Mouse (Mus musculus) hematopoietic stem cell, adult 5-6 weeks (primary cell): ENCODE measurements around the gene Fus. TPM values are rescaled to one million over a fixed set of nuclear protein-coding genes. Genes with fewer than 3 reads are reported as not detected.
"Not testable (repeated sequence)": the region's sequence is repeated elsewhere in the genome, so short reads cannot be mapped to it uniquely, and the experiment has no call there.

ENCODE experiments used
- ATAC-seq, 2 experiments: fragments of 125-278 bp in 1 of 2; replicated peaks in 1 of 2; 2 replicates each; pipeline ENCODE4 v1.8.0; 2016 to 2017; ENCODE audit warnings: inconsistent platforms in 2 of 2, mild to moderate bottlenecking in 2 of 2, moderate number of reproducible peaks in 2 of 2, low read depth in 1 of 2, moderate TSS enrichment in 1 of 2; ENCODE audit not compliant: low FRiP score in 2 of 2, poor library complexity in 2 of 2, severe bottlenecking in 2 of 2, insufficient read depth in 1 of 2, low TSS enrichment in 1 of 2
- total RNA-seq: library from RNA; stranded (forward); fragments of 172-1452, 232-1000 nt; gene quantifications from 2 replicates; pipeline ENCODE4 v1.2.3, GENCODE M21; 2017

Gene Fus
- total RNA-seq, 1 experiment from 2014 or later: 98.3 TPM

DNA sequence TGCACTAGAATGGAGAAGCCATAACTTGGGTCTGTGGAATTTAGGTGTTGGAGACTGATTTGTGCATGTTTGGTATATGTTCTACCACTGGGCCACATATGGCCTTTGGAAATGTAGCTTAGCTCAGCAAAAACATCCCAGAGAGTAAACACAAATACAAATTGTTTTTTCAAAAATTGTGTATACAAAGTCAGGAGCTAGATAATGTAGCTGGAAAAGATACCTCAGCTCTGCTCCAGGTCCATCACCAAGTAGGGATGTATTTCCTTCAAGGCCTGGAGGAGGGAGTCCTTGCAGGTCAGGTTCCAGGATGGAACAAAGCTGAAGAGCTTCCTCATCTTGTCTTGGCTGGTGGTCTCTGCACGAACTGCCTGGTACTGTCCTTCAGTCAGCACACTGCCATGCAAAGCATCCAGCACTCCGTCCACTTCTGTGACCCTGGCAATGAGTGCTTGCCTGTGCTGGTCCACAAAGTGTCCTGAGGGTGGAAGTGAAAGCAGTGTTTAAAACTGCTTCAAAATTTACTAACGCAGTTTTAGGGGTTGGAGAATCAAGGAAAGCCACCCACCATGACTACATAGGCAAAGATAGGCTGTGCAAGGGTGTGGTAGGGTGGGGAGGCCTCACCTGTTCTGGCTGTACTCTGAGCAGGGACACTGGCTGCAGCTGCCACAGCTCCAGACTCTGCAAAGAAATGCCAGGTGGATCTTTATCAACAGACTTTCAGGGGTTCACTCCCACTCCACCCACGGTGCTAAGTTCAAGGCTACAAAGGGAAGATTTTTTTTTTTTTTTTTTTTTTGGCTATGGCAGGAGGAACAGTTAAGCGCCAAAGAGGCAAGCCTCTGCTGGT is 25.5 kb downstream of the Fus start:
- ATAC-seq: no peak

DNA sequence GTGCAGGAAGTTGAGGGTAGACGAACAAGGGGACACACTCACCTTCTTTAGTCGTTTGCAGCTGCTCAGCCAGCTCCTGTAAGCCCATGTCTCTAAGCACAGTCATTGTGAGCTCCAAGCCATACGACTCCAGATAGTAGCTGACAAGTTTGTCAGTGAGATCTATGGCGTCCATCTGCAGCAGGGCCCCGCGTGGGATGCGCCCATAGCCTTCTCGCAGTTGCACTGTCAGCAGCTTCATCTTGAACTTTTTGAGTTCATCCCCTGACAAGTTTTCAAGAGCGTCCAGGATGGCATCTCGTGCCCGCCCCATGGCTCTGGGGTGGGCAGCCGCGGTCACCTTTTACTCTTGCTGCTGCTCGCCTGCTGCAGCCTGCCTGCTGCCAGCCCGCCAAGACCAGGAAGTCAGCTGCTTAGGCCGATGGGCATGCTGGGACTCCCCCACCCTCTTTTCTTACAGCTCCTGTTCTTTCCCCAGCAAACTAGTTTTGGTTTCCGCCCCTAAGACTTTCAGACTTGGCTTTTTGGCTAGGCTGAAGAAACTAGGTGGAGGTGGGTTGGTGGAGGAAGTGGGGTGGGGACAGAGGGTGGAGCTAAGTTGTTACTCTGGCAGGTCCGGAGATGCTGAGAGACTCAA is 26.2 kb downstream of the Fus start, which contains the start of gene Pycard:
Gene Pycard, minus strand, starts transcription at position 527 of the 637 bp plus-strand sequence.
- peak; percentile 78 to 80 for ATAC-seq

DNA sequence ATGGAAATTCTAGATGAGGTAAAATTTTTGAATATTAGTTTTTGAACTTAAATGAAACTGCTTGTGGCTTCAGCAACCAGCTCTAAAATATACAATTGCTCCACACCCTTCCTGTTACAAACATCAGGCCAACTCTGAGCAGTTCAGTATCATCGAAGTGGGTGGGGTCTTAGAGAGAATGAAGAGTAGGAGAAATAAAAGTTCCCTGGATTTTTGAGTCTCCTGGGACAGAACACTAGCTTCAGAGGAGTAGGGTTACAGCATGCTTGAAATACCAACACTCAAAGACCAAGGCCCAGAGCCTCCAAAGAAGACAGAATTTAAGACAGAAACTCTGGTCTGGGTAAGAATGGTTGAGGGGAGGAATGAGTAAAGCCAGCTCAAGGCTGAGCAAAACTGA is 32.2 kb downstream of the Fus start:
- ATAC-seq: no peak

DNA sequence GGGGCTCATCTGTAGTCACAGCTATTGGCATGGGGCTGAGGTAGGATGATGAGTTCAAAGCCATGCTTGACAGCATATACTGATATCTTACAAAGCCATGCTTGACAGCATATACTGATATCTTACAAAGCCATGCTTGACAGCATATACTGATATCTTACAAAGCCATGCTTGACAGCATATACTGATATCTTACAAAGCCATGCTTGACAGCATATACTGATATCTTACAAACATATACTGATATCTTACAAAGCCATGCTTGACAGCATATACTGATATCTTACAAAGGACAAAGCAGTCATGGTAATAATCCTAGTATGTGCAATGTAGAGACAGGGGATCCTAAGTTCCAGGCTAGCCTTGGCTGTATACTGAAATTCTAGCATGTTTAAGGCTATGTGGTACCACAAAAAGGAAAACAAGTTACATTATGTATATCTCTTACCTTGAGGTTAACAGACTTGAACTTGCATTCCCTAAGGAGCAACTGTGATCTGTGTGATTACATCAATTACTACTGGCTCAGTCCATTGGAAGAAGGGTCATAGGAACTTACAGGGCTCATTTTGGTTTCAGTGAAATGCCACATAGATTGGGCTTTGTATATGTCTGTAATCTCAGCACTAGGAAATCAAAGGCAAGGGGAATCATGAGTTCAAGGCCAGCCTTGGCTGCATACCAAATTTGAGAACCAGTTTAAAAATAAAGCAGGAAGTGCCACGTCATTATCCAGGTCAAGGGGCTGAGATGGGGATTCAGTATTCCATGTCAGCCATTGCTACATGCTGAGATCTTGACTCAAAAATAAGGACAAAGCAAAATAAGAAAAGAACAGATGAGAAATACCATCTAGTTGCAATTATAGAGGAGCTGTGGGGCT is 33.1 kb downstream of the Fus start:
- no peak for ATAC-seq

DNA sequence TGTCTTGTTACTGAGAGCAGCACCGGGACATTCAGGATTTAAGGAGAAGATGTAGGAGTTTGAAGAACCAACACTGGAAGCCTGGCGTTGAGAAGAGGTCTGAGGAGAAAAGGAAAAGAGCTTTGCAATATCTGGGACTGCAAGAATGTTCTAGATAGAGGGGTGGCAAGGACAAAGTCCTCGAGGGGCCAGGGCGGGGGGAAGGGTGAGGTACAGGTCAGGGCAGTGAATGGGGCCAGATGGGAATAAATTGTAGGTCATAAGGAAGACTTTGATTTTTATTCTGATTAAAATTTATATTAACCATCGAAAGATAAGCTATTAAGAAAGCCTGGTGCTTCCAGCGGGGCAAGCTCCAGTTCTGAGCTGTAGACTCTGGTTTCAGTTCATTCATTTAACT is 35.8 kb downstream of the Fus start:
- no peak for ATAC-seq

DNA sequence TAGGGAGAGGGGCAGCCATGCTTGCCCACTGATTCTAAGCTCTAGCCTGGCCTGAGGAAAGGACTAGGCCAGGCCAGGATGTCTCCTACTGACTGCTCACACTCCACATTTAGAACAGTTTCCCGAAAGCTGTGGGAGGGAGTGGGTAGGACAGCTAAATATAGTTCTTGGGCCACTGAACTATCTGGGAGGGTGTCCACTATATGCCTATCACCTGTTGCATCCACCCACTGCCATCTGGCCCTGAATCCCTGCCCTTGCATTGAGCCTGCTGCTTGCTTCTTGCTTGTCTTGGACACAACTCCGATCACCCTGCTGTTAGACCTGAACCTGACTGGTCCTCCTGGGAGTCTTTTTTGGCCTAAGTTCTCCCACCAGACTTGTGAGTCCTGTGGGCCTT is 36.4 kb downstream of the Fus start, which contains the start of gene Trim72:
Gene Trim72, plus strand, starts transcription at position 262 of the 400 bp plus-strand sequence.
- no peak for ATAC-seq

DNA sequence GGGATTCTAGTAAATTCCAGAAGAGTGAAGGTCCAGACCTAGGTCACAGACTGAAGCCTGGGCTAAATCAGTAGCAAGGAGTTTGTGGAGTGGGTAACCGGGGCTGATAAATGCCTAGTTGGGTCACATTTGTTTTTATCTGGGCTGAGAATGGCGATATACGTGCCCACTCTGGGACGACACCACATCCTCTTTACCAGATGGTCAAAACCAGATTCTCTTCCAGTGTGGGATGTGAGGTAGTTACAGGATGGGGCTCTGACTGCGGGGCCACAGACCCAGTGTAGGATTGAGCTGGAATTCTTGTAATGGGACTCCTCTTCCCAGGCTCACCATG is 36.9 kb downstream of the Fus start:
- no peak for ATAC-seq

DNA sequence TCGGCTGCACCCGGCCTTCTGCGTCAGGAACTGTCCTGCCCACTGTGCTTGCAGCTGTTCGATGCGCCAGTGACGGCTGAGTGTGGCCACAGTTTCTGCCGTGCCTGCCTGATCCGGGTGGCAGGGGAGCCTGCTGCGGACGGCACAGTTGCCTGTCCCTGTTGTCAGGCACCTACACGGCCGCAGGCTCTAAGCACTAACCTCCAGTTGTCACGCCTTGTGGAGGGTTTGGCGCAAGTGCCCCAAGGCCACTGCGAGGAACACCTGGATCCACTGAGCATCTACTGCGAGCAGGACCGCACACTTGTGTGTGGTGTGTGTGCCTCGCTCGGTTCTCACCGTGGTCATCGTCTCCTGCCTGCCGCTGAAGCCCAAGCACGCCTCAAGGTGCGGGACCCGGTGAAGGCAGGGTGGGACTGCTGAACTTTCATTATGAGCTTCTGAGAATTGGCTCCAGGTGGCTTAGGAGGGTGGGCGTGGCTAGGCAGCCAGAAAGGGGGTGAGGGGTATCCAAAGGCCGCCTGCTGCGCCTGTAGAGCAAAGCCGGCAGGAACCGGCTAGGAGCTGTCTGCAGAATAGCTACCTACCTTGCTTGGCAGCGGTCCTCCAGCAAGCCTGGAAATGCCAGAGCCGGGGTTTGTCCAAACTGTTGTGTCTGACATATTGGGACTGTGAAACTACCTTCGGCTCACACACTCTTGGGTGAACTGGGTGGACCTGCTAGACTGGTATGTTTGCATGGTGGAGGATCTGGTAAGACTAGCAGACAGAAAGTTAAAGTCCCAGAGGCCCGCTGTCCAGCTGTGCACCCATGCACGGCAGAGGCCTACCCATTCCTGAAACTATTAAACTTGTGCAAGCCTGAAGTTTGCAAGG is 37.5 kb downstream of the Fus start:
- peak in 1 of 2 experiments; percentile 27; a peak in 2 of 4 replicates for ATAC-seq

DNA sequence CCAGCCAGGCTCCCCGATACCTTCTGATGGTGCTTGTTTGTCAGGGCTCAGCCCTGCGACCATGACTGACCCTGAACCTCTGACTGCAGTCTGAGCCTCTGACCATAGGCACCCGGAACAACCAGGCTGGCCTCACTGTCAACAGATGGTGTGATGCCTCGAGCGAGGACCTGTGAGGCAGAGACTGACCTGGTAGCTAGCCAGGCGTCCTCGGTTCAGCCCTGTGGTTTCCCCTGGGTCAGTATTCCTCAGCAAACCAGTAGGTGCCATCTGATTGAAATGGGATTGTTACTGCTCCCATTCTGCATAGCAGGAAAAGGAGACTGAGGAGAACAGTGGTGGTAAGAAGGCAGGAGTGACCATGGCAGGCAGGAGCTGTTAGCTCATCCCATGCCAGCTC is 38.9 kb downstream of the Fus start:
- ATAC-seq: no peak

DNA sequence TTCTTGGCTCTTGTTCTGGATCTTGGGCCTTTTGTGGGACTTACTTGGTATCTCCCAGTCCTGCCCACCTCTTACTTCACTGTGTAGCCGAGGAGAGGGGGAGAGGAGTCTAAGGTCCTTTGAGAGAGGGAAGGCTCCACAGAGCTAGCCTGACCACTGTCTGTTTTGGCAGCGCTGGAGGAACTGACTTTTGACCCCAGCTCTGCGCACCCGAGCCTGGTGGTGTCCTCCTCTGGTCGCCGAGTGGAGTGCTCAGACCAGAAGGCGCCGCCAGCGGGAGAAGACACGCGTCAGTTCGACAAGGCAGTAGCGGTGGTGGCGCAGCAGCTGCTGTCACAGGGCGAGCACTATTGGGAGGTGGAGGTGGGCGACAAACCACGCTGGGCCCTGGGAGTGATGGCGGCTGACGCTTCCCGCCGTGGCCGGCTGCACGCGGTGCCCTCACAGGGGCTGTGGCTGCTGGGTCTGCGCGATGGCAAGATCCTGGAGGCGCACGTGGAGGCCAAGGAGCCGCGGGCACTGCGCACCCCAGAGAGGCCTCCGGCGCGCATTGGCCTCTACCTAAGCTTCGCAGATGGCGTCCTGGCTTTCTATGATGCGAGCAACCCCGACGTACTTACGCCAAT is 42.6 kb downstream of the Fus start:
- ATAC-seq: no peak

DNA sequence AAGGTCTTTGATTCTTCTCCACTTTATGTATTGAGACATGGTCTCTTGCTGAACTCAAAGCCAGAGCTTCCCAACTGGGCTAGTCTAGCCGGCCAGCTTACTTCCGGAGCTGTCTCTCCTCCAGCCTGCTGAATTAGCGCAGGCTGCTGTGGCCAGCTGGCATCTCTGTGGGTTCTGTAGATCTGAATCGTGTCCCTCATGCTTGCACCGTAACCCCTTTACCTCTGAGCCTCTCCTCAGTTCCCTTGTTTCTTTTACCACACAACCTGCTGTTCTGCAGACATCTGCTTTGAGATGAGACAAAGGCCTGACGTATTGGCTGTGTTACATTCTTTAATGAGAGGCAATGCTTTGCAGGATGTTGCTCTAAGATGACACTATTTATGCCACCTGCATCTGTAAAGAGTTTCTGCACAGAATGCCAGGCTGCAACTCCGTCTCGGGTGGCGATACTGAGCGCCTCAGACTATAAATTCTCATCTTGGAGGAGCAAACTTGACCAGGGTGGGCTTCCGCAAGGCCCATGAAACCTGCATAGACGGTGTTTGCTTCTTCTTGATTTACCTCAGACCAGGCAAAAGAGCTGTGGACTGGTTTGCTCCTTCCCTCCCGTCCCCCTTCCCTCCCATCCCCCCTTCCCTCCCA is 45.0 kb downstream of the Fus start:
- no peak for ATAC-seq

DNA sequence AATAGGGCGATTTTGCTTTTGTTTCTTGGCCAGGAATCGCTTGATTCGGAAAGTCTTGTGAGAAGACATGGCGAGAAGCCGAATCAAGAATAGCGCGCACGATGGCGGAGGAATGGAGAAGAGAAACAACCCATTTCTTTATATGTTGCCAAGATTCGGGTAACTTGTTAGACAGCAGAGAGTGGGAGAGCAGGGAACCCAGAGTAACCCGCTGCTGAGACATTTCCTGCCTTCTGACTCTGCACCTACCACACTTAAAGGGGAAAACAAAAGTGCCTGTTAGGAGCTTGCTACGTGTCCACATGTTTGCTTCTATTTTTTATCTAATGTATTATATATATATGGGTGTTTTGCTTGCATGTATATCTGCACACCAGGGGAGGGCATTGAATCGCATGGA is 45.9 kb downstream of the Fus start:
- no peak for ATAC-seq

DNA sequence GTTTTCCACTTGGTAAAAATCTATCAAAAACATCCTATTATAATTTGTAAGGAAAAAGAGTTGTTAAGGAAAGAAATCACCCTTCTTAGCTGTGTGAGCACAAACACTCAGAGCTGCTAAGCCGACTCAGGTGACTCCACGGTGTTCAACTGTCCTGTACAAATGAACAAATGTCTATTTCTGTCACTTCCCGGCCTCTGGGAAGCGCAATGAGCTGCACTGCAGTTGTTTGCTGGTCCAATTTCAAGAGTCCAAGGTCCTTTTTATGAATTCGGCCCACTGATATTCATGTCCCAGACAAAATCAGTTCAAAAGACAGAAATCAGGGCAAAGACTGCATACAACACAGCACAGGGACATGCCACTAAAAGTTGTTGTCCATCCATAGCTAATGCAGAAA is 48.9 kb downstream of the Fus start:
- ATAC-seq: not testable (repeated sequence)

DNA sequence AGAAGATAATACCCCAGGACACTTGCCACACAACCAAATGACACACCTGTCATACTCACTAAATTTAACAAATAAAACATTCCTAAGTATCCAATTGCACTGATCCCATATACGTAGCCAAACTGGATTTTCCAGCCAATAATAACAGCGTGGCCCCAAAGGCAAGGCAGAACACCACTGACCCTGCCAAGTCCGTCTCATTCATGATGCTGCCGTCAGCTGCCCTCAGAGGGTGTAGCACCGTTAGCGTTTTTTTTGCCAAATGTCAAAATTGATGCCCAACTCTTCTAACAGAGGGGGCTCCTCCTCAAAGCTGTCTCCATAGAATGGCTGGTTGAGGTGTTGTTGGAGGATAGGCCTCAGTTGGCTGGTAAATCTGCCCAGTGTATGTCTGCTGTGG is 49.4 kb downstream of the Fus start:
- no peak for ATAC-seq

DNA sequence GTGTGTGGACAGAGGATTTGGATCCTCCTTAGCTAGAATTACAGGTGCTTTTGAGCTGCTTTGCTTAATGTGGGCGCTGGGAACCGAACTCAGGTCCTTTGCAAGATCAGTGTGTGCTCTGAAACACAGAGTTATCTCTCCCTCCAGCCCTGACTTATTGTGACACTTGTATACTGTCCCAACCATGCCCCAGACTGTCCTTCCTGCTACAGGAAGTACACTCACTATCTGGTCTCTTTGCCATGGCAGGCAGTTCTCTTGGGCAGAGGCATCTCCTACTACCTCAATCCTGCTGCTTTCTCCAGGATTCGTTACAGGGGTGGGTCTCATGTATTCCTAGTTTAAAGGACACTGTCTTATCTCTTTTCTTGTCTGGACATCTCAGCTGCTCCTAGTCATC is 51.0 kb downstream of the Fus start:
- ATAC-seq: no peak

DNA sequence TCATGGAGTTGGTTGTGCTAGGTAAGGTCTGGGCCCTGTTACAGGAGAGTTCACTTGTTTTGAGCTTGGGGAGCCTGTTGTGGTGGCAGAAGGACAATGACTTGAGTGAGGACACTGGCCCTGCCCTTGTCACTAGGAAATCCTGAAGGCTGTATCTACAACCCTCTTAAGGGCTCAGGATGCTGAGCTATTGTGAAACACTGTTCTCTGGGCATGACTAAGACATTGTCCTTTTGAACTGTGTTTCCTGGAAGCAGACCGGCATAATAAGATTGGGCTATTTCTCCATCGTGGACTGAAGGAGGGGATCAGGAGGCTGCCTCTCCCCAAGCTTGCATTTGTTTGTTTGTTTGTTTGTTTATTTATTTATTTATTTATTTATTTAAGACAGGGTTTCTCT is 51.9 kb downstream of the Fus start:
- ATAC-seq: no peak; a peak in 1 of 4 replicates
